Mouse (Mus musculus): ENCODE results near the gene Itpa. TPM values are rescaled to one million over a fixed set of nuclear protein-coding genes. Genes with fewer than 3 reads are reported as not detected.

Itpa gene
- total RNA-seq, 2 experiments from 2014 or later: 10.7 to 12.5 TPM

DNA sequence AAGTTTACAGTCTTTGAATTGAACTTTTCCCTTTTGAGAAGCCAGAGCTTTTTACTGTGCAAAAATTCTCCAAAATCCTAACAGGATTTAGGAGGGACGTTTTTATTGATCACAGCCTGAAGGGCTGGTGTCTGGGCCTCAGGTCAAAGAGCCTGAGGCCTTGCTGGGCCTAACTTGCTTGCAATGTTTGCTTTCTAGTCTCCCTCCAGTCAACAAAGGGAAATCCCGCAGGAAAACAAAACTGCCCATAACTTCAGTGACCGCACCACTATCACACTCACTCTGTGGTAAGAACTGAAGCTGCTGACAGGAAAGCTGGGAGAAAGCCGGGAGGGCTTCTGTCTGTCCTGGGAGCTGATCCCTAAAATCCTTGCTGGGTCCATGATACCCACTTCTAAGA lies 39.2 kb downstream of the Itpa start:
- intact Hi-C loops (cut with DNase I; ENCODE audit: low total_unique reads): no loop called here
- DNase-seq: no peak

DNA sequence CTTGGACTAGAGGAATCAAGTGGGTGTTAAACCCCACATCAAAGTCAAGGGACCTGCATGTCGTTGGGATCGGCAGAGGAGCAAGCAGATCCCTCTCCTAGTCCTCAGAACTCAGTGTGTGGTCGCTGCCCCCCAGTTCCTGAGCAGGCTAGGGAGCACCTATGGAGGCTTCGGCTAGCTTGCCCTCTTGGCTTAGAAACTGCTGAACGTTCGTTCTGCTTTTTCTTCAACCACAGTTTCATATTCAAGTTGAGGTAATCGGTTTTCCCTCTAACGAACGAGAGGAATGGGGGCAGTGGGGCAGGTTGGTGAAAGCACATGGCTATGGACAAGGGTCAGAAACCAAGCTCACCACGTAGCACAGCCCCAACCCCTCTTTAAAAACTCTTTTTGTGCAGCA lies 39.6 kb downstream of the Itpa start:
- intact Hi-C loops (cut with DNase I; ENCODE audit: low total_unique reads): no loop called here
- no peak for DNase-seq

DNA sequence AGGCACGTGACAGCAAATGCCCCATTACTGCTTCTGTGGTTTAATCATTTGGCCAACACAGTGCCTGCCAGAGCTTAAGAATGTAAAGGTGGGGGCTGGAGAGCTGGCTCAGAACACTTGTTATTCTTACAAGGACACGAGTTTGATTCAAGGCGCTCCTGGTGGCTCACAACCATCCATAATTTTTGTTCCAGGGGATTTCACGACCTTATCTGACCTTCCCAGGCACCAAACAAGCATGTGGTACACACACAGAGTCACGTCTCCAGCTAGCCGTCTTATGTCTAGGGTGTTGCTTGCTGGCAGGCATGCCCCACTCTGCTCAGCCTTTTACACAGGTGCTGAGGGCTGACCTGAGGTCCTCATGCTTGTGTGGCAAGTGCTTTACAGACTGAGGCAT lies 50.5 kb downstream of the Itpa start:
- intact Hi-C loops (cut with DNase I; ENCODE audit: low total_unique reads): no loop called here
- DNase-seq: no peak

DNA sequence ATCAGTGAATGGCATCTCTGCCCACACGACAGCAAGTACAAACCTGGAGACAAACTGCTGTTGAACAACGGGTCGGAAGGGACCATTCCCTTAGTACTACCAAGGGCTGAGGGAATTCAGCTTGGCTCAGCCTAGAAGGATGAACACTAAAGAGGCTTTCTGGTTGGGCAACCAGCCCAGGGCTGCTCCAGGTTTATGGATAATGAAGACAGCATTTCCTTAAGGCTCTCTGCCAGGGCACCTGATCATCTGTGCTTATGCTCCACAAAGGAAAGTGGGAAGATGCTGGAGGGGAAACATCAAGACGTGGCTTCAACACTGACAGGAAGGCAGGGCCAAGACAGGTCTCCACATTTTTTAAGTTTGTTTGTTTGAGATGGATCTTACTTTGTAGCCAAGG lies 57.0 kb downstream of the Itpa start:
- DNase-seq: no peak
- intact Hi-C loops (cut with DNase I; ENCODE audit: low total_unique reads): no loop called here

DNA sequence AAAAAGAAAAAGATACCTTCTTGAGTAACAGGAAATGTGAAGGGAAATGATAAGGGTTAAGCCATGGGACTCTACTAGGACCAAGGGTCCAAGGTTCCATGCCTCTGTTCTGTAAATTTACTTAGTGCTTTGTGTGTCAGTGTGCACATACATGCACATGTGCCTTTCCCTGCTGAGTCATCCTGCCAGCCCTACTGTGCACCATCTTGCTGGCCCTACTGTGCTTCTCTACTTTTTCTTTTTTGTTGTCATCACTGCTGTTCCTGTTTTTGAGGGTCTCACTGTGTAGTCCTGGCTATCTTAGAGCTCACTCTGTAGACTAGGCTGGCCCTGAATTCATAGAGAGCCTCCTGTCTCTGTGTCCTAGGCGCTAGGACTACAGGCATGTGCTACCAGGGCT lies 60.3 kb downstream of the Itpa start:
- intact Hi-C loops (cut with DNase I; ENCODE audit: low total_unique reads): no loop called here
- no peak for DNase-seq

DNA sequence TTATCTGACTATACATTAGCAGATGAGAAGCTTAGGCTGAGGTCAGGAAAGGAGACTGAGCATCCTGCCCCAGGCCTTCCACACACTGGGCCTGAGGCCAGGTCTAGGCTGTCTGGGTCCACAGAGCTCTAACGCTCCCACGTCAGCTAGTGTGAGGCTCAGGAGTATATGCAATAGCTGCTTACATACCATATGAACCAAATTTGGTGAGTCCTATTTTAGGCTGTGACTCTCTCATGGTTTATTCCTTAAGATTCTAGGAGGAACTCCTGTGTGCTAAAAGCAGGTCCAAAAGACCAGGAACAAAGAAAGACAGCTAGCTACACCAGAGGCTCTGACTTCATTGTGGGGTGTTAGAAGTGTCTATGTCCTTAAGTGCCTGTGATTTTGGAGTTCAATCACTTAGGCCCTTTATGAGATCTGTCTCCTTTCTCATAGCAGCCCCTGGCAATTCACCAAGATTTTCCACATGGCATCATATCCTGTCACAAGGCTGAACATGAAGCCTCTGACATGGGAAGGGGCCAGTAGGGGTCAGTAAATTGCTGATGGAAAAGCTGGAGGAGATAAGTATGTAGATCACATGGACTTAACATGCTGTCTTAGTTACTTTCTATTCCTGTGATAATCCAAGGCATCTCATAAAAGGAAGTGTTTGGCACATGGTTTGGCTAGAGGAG lies 61.6 kb downstream of the Itpa start:
- no peak for DNase-seq
- intact Hi-C loops (cut with DNase I; ENCODE audit: low total_unique reads): no loop called here

DNA sequence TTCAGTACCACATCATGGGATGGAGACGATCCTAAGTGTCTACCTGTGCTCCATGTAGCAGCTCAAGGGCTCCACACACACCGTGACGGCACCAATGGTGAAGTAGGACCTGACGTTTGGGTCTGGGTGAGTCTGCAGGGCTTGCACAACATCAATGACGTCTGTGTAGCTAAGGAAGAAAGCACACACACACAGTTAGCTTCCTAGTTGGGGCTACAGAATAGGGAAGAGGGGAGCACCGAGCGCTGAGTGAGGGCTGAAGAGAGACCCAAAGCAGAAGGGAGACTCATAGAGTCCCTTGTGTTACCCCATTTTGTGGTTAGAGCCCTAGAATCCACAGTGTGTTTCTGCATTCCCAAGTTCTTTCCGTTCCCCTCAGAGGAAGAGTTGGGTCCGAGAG lies 63.3 kb downstream of the Itpa start:
- no peak for DNase-seq
- intact Hi-C loops (cut with DNase I; ENCODE audit: low total_unique reads): no loop called here

Other genes with a start within 250 kb of the Itpa start
- gene Vps16, start 243.3 kb upstream of the Itpa start, total RNA-seq (2021): 10 to 100 TPM; 17.2 to 17.3 TPM
- 1 to 10 TPM; 3.2 to 4.5 TPM for gene Pced1a, start 242.9 kb upstream of the Itpa start, total RNA-seq (2021)
- 10 to 100 TPM; 28.6 to 33.0 TPM for gene Ptpra, start 217.3 kb upstream of the Itpa start, total RNA-seq (2021)
- 10 to 100 TPM; 41.6 to 47.5 TPM for gene Mrps26, start 103.9 kb upstream of the Itpa start, total RNA-seq (2021)
- gene Oxt, start 91.4 kb upstream of the Itpa start, total RNA-seq (2021): not detected
- not detected for gene Avp, start 85.1 kb upstream of the Itpa start, total RNA-seq (2021)
- gene Fastkd5, start 37.6 kb upstream of the Itpa start, total RNA-seq (2021): 1 to 10 TPM; 5.4 to 6.1 TPM
- 1 to 10 TPM; 3.8 to 5.2 TPM for gene Ubox5, start 37.6 kb upstream of the Itpa start, total RNA-seq (2021)
- gene Lzts3, start 24.8 kb upstream of the Itpa start, total RNA-seq (2021): 1 to 10 TPM; 1.7 to 2.5 TPM
- gene Ddrgk1, start 3.0 kb upstream of the Itpa start, total RNA-seq (2021): 10 to 100 TPM; 70.0 to 74.8 TPM
- under 1 TPM; 0.11 to 0.12 TPM for gene Slc4a11, start 29.9 kb downstream of the Itpa start, total RNA-seq (2021)
- 10 to 100 TPM in 1 of 2 experiments, 1 to 10 TPM in 1; 8.8 to 11.3 TPM for gene 4930402H24Rik, start 238.8 kb downstream of the Itpa start, total RNA-seq (2021)
- 10 to 100 TPM; 17.8 to 19.8 TPM for gene Atrn, start 238.9 kb downstream of the Itpa start, total RNA-seq (2021)